Mouse (Mus musculus) frontal cortex, adult (tissue): ENCODE measurements at regions not wholly inside any gene's neighbourhood (a gene's known extent, or its start where the extent isn't known, plus 50 kb on each side); places are given as distances from the start of the nearest gene placed in this dataset.

Source experiments
- ATAC-seq: cut with Nextera tagmentation; 2 replicates; pipeline ENCODE4 v1.9.2; 2017; ENCODE audit warnings: mild to moderate bottlenecking, moderate library complexity, mixed read lengths; ENCODE audit not compliant: low TSS enrichment

DNA sequence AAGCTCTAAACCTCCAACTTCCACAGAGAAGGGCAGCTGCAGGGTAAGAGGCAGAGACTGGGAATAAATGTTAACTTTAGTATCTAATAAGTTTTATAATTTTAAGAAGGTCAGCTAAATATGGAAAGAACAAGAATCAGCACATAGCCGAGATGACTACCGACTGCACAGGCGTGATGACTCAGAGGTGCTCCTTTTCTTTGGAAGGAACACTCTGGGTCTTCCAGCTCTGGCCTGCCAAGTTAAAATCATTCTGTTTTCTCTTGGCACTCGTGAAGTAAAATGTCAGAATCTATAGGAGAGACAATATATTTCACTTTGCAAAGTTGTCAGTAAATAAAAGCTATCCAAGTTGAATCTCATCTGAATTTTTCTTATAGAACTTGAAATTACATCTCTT is 96.2 kb upstream of the Magi2 start:
- peak; percentile 84 for ATAC-seq

DNA sequence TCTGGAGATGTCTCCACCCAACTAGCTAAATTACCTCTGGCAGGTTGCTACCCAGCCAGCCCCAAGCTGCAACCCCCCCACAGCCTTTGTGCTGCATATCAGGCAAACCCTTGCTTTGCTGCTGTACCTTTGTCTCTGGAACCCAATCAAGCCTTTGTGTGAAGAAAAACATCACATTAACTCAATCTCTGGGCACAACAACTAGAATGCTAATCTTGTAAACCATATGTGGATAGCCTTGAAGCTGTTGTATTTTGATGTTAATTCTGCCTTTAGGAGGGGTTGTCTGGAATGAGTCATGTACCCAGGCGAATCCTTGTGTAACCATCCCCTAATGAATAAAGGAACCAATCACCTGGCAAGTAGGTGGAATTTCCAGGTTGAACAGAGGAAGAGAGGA is 72.3 kb upstream of the Magi2 start:
- no peak for ATAC-seq

DNA sequence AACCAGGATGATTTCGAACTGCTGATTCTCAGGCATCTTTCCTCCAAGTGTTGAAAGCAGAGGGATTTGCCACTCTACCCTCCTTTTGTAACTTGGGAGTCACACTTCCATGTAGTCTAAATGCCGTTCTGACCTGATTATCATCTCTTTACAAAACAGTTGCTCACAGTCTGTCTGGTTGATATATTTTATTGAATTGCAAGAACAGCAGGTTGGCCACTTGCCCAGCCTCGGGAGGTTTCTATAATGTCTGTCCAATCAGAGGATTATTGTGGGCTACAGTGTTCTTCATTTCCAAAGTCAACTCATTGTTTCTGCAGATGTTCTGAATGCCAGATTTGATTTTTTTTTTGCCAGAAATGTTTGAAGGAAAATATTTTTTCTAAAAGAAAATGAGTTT is 68.6 kb upstream of the Magi2 start:
- ATAC-seq, result peak; percentile 41; the same call in 1 of the 2 replicates

DNA sequence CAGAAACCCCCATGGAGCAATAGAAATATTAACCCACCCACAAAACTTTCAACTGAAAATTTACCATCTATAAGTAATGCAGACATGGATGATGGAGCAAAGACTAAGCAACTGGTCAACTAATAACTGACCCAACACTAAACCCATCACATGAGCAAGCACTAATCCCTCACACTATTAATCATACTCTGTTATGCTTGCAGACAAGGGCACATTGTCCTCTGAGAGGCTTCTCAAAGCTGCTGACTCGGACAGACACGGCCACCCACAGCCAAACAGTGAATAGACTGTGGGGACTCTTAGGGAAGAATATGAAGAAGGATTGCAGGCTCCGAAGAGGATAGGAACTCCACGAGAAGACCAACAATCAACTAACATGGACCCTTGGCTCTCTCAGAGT is 66.6 kb upstream of the Magi2 start:
- no peak for ATAC-seq
